9 mouse cellular contexts compared by ENCODE assay signal in genomic region chr14:66494518-66494923, GRCm38 (mm10).
DNase-seq lines count a peak whose midpoint lies in the region; ATAC-seq lines count a peak whose summit lies in the region.
"Had no signal": no experiment of that assay in that cellular context is flagged by ENCODE, and none has a peak within 500 bp of the region (broad histone marks: within the 10 kb centered on the region; RNA-seq: fewer than 3 reads in every experiment).

No protein-coding gene starts in this region.

- H3K27ac ChIP-seq in embryonic facial prominence, embryonic 13.5 days = no peak overlapping the region
- no peak overlapping the region for H3K27ac ChIP-seq in heart, embryonic 10.5 days
- H3K27ac ChIP-seq in midbrain, embryonic 15.5 days = peak overlapping the region; percentile 95
- H3K27ac ChIP-seq: limb, embryonic 15.5 days had no signal

- no peak overlapping the region for H3K4me3 ChIP-seq in embryonic facial prominence, embryonic 13.5 days
- H3K4me3 ChIP-seq in heart, embryonic 10.5 days = no peak overlapping the region
- no peak overlapping the region for H3K4me3 ChIP-seq in midbrain, embryonic 15.5 days
- H3K4me3 ChIP-seq: limb, embryonic 15.5 days had no signal

- H3K4me2 ChIP-seq in embryonic facial prominence, embryonic 13.5 days = peak overlapping the region; percentile 14; the same call in 1 of the 2 replicates
- peak overlapping the region; percentile 36 for H3K4me2 ChIP-seq in midbrain, embryonic 15.5 days
- H3K4me2 ChIP-seq: limb, embryonic 15.5 days had no signal

- no peak overlapping the region for H3K9ac ChIP-seq in embryonic facial prominence, embryonic 13.5 days
- no peak overlapping the region for H3K9ac ChIP-seq in midbrain, embryonic 15.5 days
- H3K9ac ChIP-seq: limb, embryonic 15.5 days had no signal

- no peaks in the 10 kb centered on the region for H3K27me3 ChIP-seq in embryonic facial prominence, embryonic 13.5 days
- no peaks in the 10 kb centered on the region for H3K27me3 ChIP-seq in heart, embryonic 10.5 days (ENCODE audit: insufficient read depth, poor library complexity, severe bottlenecking)
- H3K27me3 ChIP-seq in midbrain, embryonic 15.5 days (replicated peaks) = no peaks in the 10 kb centered on the region
- H3K27me3 ChIP-seq: limb, embryonic 15.5 days had no signal

- 0 out of 2 replicates have a peak, but pooled peaks have one; percentile 62 for ATAC-seq in embryonic facial prominence, embryonic 13.5 days (ENCODE audit: insufficient number of reproducible peaks, insufficient read depth, low FRiP score, low TSS enrichment, low read depth)
- peak; percentile 99 for ATAC-seq in midbrain, embryonic 15.5 days (replicated peaks)

- H3K9me3 ChIP-seq in embryonic facial prominence, embryonic 13.5 days = no peaks in the 10 kb centered on the region
- H3K9me3 ChIP-seq in heart, embryonic 10.5 days = no peaks in the 10 kb centered on the region
- H3K9me3 ChIP-seq in midbrain, embryonic 15.5 days = no peaks in the 10 kb centered on the region
- H3K9me3 ChIP-seq: limb, embryonic 15.5 days had no signal

- WGBS in embryonic facial prominence, embryonic 13.5 days = 7% methylated on average over 5 of the region's 5 CpGs
- WGBS in heart, embryonic 10.5 days = 23% methylated on average over 5 of the region's 5 CpGs
- WGBS in midbrain, embryonic 15.5 days = 3% methylated on average over 5 of the region's 5 CpGs

- H3K4me1 ChIP-seq in embryonic facial prominence, embryonic 13.5 days = peaks cover 15% of the 10 kb centered on the region
- H3K4me1 ChIP-seq in heart, embryonic 10.5 days = peaks cover 5% of the 10 kb centered on the region; the same call in 1 of the 2 replicates
- peaks cover 34% of the 10 kb centered on the region for H3K4me1 ChIP-seq in midbrain, embryonic 15.5 days

- DNase-seq in 3134 (ENCODE audit: extremely low read depth, insufficient read length, low spot score) = peak; percentile 19
- DNase-seq in adrenal gland, adult 2 months = peak; percentile 73
- peak; percentile 80 for DNase-seq in heart, embryonic 10.5 days (ENCODE audit: low spot score)
- peak; percentile 66 to 82 for DNase-seq in left cerebral cortex, adult 18-20 months (ENCODE audit: low spot score in 2 of 2)
- DNase-seq in yolk sac, embryonic 10.5 days (ENCODE audit: low spot score) = peak; percentile 70
- DNase-seq in thymus, postnatal 4 days = no peak

- H3K36me3 ChIP-seq in embryonic facial prominence, embryonic 13.5 days = no peaks in the 10 kb centered on the region
- no peaks in the 10 kb centered on the region for H3K36me3 ChIP-seq in heart, embryonic 10.5 days
- no peaks in the 10 kb centered on the region for H3K36me3 ChIP-seq in midbrain, embryonic 15.5 days (replicated peaks)
- H3K36me3 ChIP-seq: limb, embryonic 15.5 days had no signal
